In the genomic region with DNA sequence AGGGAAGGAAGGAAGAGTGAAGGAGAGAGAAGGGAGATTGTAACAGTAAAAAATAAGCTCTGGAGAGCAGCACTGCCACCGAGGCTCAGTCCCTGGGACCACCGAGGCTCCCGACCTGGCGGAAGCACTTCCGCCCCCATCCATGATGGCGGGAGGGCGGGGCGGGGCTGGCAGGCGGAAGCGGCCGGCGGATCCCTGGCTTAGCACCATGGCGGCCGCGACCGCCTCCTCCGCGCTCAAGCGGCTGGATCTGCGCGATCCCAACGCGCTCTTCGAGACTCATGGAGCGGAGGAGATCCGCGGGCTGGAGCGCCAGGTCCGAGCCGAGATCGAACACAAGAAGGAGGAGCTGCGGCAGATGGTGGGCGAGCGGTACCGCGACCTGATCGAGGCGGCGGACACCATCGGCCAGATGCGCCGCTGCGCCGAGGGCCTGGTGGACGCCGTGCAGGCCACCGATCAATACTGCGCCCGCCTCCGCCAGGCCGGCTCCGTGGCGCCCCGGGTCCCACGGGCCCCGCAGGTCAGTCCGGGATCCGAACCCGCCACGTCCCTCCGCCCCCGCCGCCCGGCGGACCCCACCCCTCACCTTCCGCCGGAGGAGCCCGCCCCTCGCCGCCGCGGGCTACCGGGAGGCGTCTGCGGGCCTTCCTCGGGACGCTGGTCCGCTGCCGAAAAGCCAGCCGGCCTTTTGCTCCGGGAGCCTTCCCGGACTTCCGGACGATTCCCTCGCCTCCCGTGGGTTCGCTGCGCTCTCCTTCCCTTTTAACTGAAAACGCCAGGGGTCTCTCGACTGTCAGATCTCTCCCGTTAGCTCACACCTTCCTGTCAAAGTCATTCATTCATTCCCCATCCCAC, we compare ENCODE assay signal across 8 mouse cellular contexts. TPM values are rescaled to one million over a fixed set of nuclear protein-coding genes. Genes with fewer than 3 reads are reported as not detected.
DNase-seq lines count a peak whose midpoint lies in the region; ATAC-seq lines count a peak whose summit lies in the region.

A gene (minus strand): TSS at position 727 of the 858 bp plus-strand sequence.

- peak within 1 kb of the TSS; percentile 88 for H3K27ac ChIP-seq in forebrain, embryonic 16.5 days (ENCODE audit: low read length)
- H3K27ac ChIP-seq in hindbrain, embryonic 10.5 days, result peak within 1 kb of the TSS; percentile 94

- H3K4me3 ChIP-seq in forebrain, embryonic 16.5 days (replicated peaks; ENCODE audit: low read length), result peak within 1 kb of the TSS; percentile 82
- peak within 1 kb of the TSS; percentile 77 for H3K4me3 ChIP-seq in hindbrain, embryonic 10.5 days

- no peaks in the 10 kb centered on the region for H3K27me3 ChIP-seq in forebrain, embryonic 16.5 days (replicated peaks; ENCODE audit: control insufficient read depth, insufficient read depth, low read length)
- no peaks in the 10 kb centered on the region; the same call in 1 of the 2 replicates for H3K27me3 ChIP-seq in hindbrain, embryonic 10.5 days (ENCODE audit: insufficient read depth, poor library complexity, severe bottlenecking)

- H3K36me3 ChIP-seq in forebrain, embryonic 16.5 days (ENCODE audit: control insufficient read depth, insufficient read depth), result peaks cover 23% of the 10 kb centered on the region
- peaks cover 37% of the 10 kb centered on the region for H3K36me3 ChIP-seq in hindbrain, embryonic 10.5 days

- no peaks in the 10 kb centered on the region for H3K9me3 ChIP-seq in forebrain, embryonic 16.5 days (ENCODE audit: control insufficient read depth, low read length)
- H3K9me3 ChIP-seq in hindbrain, embryonic 10.5 days, result no peaks in the 10 kb centered on the region

- WGBS in forebrain, embryonic 16.5 days, result under 1% methylated on average over 53 of the region's 91 CpGs
- WGBS in hindbrain, embryonic 10.5 days, result under 1% methylated on average over 91 of the region's 91 CpGs

- peak within 1 kb of the TSS; percentile 95 for H3K9ac ChIP-seq in forebrain, embryonic 16.5 days (replicated peaks; ENCODE audit: low read depth, low read length)

- peaks cover 24% of the 10 kb centered on the region for H3K4me1 ChIP-seq in forebrain, embryonic 16.5 days (replicated peaks; ENCODE audit: control insufficient read depth, insufficient read depth, low read length)
- peaks cover 54% of the 10 kb centered on the region for H3K4me1 ChIP-seq in hindbrain, embryonic 10.5 days (replicated peaks)

- ATAC-seq in forebrain, embryonic 16.5 days, result peak; percentile 81

- DNase-seq in MEL-GATA-1-ER (ENCODE audit: extremely low read depth, low read depth), result peak; percentile 31
- DNase-seq in cerebellum, adult 11-12 months, result peak; percentile 71
- DNase-seq in hindbrain, embryonic 10.5 days (ENCODE audit: low spot score), result peak; percentile 86
- peak; percentile 63 to 74 for DNase-seq in layer of hippocampus, postnatal 10 days (ENCODE audit: low spot score in 2 of 2)
- DNase-seq in lung, postnatal 14 days, result peak; percentile 75
- DNase-seq in retina, adult 2 months (ENCODE audit: low read depth, low spot score), result peak; percentile 54
- DNase-seq in thymus, postnatal 36 days, result peak; percentile 69 to 77

- H3K4me2 ChIP-seq in forebrain, embryonic 16.5 days (ENCODE audit: low read length), result peak within 1 kb of the TSS; percentile 67

RNA-seq across cellular contexts. Expression of the gene that starts here (rescaled TPM):
- polyA plus RNA-seq in forebrain, embryonic 16.5 days (2015; fragmentation: Nextera tagmentation; extraction: Ambion mirVana), result 41.6 and 44.4 TPM in 2 replicates
- polyA plus RNA-seq in hindbrain, embryonic 10.5 days (2016; fragmentation: Nextera tagmentation; extraction: Ambion mirVana), result 21.5 and 25.3 TPM in 2 replicates
- total RNA-seq in layer of hippocampus, postnatal 10 days (2021), result 10 to 100 TPM; 33.1 to 34.0 TPM

Comparison
In these comparisons a context has a peak if more than half of its experiments do, and no peak if none do; other contexts are left out.
1. Peak in every context shown above with its lines: DNase-seq, ATAC-seq, H3K4me3 ChIP-seq and H3K27ac ChIP-seq.
2. DNase-seq: peak in every context shown above with its lines; median percentile 86 in hindbrain, embryonic 10.5 days; 75 in lung, postnatal 14 days; 73 in thymus, postnatal 36 days; 71 in cerebellum, adult 11-12 months; 68 in layer of hippocampus, postnatal 10 days; 54 in retina, adult 2 months; 31 in MEL-GATA-1-ER.